Mouse (Mus musculus): Measurements from ENCODE around the gene Ldoc1. TPM values are rescaled to one million over a fixed set of nuclear protein-coding genes. Genes with fewer than 3 reads are reported as not detected.

The Ldoc1 gene
- total RNA-seq (2014; rRNA removed; ENCODE audit: low replicate concordance): 0.15 TPM in 1 of 2 replicates, not detected in the other
- 0.11 and 0.12 TPM in 2 replicates for polyA plus RNA-seq (2015; fragmentation: Nextera tagmentation; extraction: Ambion mirVana)

DNA sequence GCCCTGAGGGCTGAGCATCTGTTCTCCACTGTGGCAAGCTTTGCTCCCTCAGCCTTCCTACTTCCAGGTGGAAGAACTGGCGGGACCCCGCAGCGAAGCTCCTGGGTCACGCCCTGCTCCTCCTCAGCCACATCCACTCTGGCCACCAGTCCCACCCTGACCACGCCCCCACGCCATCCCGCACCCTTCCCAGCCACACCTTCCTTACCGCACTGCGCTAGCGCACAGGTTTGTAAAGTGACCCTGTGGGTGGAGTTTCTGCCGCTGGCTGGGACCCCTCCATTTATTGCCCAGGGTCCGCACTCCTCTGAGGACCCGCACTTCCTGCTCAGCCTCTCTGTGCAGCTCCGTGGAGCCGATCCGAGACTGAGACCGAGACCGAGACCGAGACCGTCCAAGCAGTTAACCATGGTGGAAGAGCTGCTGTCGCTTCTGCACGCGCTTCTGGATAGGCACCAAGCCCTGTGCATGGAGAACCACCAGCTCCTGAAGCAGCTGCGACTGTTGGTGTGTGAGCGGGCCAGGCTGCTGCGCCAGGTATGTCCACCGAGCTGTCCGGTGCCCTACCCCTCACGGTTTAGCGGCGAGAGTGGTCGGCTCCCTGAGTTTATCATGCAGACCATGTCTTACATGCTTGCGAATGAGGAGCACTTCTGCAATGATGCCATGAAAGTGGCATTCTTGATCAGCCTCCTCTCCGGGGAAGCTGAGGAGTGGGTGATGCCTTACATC lies at the start of gene Ldoc1:
Ldoc1 (plus strand) TSS at position 196 of the 732 bp plus-strand sequence.
- Histone ChIP-seq H3K9me3 (replicated peaks; ENCODE audit: control insufficient read depth, low read length) (no peaks in the 10 kb centered on the region), H3K27me3 (ENCODE audit: control insufficient read depth, insufficient read depth, low read length) (no peaks in the 10 kb centered on the region), H3K27ac (ENCODE audit: low read depth) (no peak within 1 kb of the TSS), H3K9ac (replicated peaks; ENCODE audit: low read depth, low read length) (no peak within 1 kb of the TSS), H3K36me3 (replicated peaks; ENCODE audit: control insufficient read depth, insufficient read depth, low read length) (no peaks in the 10 kb centered on the region), H3K4me1 (ENCODE audit: control insufficient read depth, insufficient read depth) (no peaks in the 10 kb centered on the region), H3K4me3 (ENCODE audit: low read depth, low read length) (peak within 1 kb of the TSS; percentile 29), H3K4me2 (ENCODE audit: low read depth, low read length) (peak within 1 kb of the TSS; percentile 55)
- TF ChIP-seq EP300 (IDR thresholded peaks at IDR 0.05; ENCODE audit: low read depth): no peak
- TF ChIP-seq CTCF (IDR thresholded peaks at IDR 0.05; ENCODE audit: low read depth): no peak
- DNase-seq (ENCODE audit: low spot score) (no peak), ATAC-seq (ENCODE audit: insufficient read depth, low read depth) (no peak)
- WGBS: 31% methylated on average over 34 of the region's 34 CpGs

GRCm38 (mm10) chrX:61710131-61710530 lies 834 bp downstream of the Ldoc1 start:
- TF ChIP-seq CTCF (IDR thresholded peaks at IDR 0.05; ENCODE audit: low read depth) (no peak), EP300 (IDR thresholded peaks at IDR 0.05; ENCODE audit: low read depth) (no peak)
- ATAC-seq (ENCODE audit: insufficient read depth, low read depth): no peak
- no peak overlapping the region for H3K9ac ChIP-seq (replicated peaks; ENCODE audit: low read depth, low read length)
- H3K9me3 ChIP-seq (replicated peaks; ENCODE audit: control insufficient read depth, low read length): no peaks in the 10 kb centered on the region
- H3K27me3 ChIP-seq (ENCODE audit: control insufficient read depth, insufficient read depth, low read length): no peaks in the 10 kb centered on the region
- WGBS: 71% methylated on average over 7 of the region's 7 CpGs
- H3K27ac ChIP-seq (ENCODE audit: low read depth): no peak overlapping the region
- no peaks in the 10 kb centered on the region for H3K4me1 ChIP-seq (ENCODE audit: control insufficient read depth, insufficient read depth)
- H3K36me3 ChIP-seq (replicated peaks; ENCODE audit: control insufficient read depth, insufficient read depth, low read length): no peaks in the 10 kb centered on the region
- DNase-seq (ENCODE audit: low spot score): no peak
- no peak overlapping the region for H3K4me3 ChIP-seq (ENCODE audit: low read depth, low read length)
- H3K4me2 ChIP-seq (ENCODE audit: low read depth, low read length): no peak overlapping the region

GRCm38 (mm10) chrX:61722281-61723028 lies 13.2 kb downstream of the Ldoc1 start:
- H3K4me2 ChIP-seq (ENCODE audit: low read depth, low read length): peak overlapping the region; percentile 54
- H3K36me3 ChIP-seq (replicated peaks; ENCODE audit: control insufficient read depth, insufficient read depth, low read length): no peaks in the 10 kb centered on the region
- DNase-seq (ENCODE audit: low spot score): no peak
- no peak for ATAC-seq (ENCODE audit: insufficient read depth, low read depth)
- H3K4me3 ChIP-seq (ENCODE audit: low read depth, low read length): peak overlapping the region; percentile 22; the same call in 1 of the 2 replicates
- TF ChIP-seq CTCF (IDR thresholded peaks at IDR 0.05; ENCODE audit: low read depth): no peak
- TF ChIP-seq EP300 (IDR thresholded peaks at IDR 0.05; ENCODE audit: low read depth): no peak
- H3K27ac ChIP-seq (ENCODE audit: low read depth): no peak overlapping the region
- H3K9me3 ChIP-seq (replicated peaks; ENCODE audit: control insufficient read depth, low read length): no peaks in the 10 kb centered on the region
- no peaks in the 10 kb centered on the region for H3K27me3 ChIP-seq (ENCODE audit: control insufficient read depth, insufficient read depth, low read length)
- 12% methylated on average over 12 of the region's 12 CpGs for WGBS
- H3K9ac ChIP-seq (replicated peaks; ENCODE audit: low read depth, low read length): no peak overlapping the region
- H3K4me1 ChIP-seq (ENCODE audit: control insufficient read depth, insufficient read depth): no peaks in the 10 kb centered on the region

- no peak for TF ChIP-seq CTCF (IDR thresholded peaks at IDR 0.05; ENCODE audit: low read depth)
- TF ChIP-seq EP300 (IDR thresholded peaks at IDR 0.05; ENCODE audit: low read depth): no peak
- Histone ChIP-seq H3K4me1 (ENCODE audit: control insufficient read depth, insufficient read depth) (no peaks in the 10 kb centered on the region), H3K27me3 (ENCODE audit: control insufficient read depth, insufficient read depth, low read length) (no peaks in the 10 kb centered on the region), H3K4me2 (ENCODE audit: low read depth, low read length) (peak overlapping the region; percentile 54), H3K27ac (ENCODE audit: low read depth) (no peak overlapping the region), H3K9me3 (replicated peaks; ENCODE audit: control insufficient read depth, low read length) (no peaks in the 10 kb centered on the region), H3K4me3 (ENCODE audit: low read depth, low read length) (0 out of 2 replicates have a peak overlapping the region, but pooled peaks have one; percentile 22), H3K9ac (replicated peaks; ENCODE audit: low read depth, low read length) (no peak overlapping the region), H3K36me3 (replicated peaks; ENCODE audit: control insufficient read depth, insufficient read depth, low read length) (no peaks in the 10 kb centered on the region)
- ATAC-seq (ENCODE audit: insufficient read depth, low read depth): no peak
- DNase-seq (ENCODE audit: low spot score): no peak
- WGBS: 37% methylated on average over 9 of the region's 9 CpGs
Observed at GRCm38 (mm10) chrX:61723029-61723980, 14.0 kb downstream of the Ldoc1 start.
